Mouse (Mus musculus) C2C12 (cell line): ENCODE measurements around the gene Sugt1.

Experiments
- CEBPB ChIP-seq: IDR thresholded peaks from one replicate; pipeline ENCODE4 v1.6.1; 2011; ENCODE audit warnings: low read depth, mild to moderate bottlenecking, control low read depth, moderate library complexity
- CTCF ChIP-seq: IDR thresholded peaks from one replicate; pipeline ENCODE4 v1.5.1; 2011; ENCODE audit not compliant: control insufficient read depth, insufficient read depth, insufficient read length
- FOSL1 ChIP-seq: IDR thresholded peaks from one replicate; pipeline ENCODE4 v1.8.0; 2011; ENCODE audit warnings: mild to moderate bottlenecking, low read length; ENCODE audit not compliant: poor library complexity, insufficient read depth, severe bottlenecking
- MAX ChIP-seq: IDR thresholded peaks from one replicate; pipeline ENCODE4 v1.6.1; 2011; ENCODE audit warnings: mild to moderate bottlenecking, control low read depth
- MYOG ChIP-seq: IDR thresholded peaks from one replicate; pipeline ENCODE4 v1.6.1; 2011; ENCODE audit not compliant: control insufficient read depth, insufficient read length; ENCODE audit errors: extremely low read depth
- USF1 ChIP-seq: IDR thresholded peaks from one replicate; pipeline ENCODE4 v1.6.1; 2011; ENCODE audit warnings: low read depth, mild to moderate bottlenecking, control low read depth, moderate library complexity

DNA sequence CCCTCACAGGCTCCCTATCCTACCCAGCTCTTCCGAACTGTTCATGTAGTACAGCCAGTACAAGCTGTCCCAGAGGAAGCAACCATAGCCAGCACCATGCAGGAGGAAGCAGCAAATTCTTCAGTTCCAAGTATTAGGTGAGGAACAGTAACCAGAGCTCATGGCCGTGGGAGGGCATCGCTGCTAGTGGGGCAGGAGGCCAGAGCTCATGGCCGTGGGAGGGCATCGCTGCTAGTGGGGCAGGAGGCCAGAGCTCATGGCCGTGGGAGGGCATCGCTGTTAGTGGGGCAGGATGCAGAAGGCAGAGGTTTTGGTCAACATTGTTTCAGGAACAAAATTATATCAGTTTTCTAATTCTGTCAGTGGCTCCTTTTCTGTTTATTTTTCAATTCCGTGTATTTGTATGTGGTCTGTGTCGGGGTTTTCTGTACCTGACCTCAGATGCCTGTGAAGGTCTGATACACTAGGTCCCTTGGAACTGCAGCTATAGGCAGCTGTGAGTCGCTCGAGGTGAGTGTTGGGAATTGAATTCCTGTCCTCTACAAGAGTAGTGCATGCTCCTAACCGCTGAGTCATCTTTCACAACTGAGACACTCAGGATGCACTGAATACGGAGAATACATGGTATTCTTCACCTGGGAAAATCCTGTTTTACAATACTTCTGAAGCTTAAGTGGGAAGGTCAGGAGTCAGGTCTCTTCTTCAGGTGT lies 13.9 kb upstream of the Sugt1 start:
- TF ChIP-seq CTCF (no peak), FOSL1 (no peak), MAX (no peak), CEBPB (no peak), MYOG (no peak), USF1 (no peak)
